Mouse (Mus musculus): ENCODE measurements at regions not wholly inside any gene's neighbourhood (a gene's known extent, or its start where the extent isn't known, plus 50 kb on each side); places are given as distances from the start of the nearest gene placed in this dataset.
"Not testable (repeated sequence)": the region's sequence is repeated elsewhere in the genome, so short reads cannot be mapped to it uniquely, and the experiment has no call there.

GRCm38 (mm10) chr1:14688041-14688440 lies 1405.1 kb downstream of the 4930444P10Rik start:
- DNase-seq; intact Hi-C loops (cut with DNase I): not testable (repeated sequence)

GRCm38 (mm10) chr1:14686172-14686571 lies 1407.0 kb downstream of the 4930444P10Rik start:
- intact Hi-C loops (cut with DNase I): no loop called here
- no peak for DNase-seq

GRCm38 (mm10) chr1:14680443-14680842 lies 1412.7 kb downstream of the 4930444P10Rik start:
- intact Hi-C loops (cut with DNase I): no loop called here
- no peak for DNase-seq

GRCm38 (mm10) chr1:14672393-14672999 lies 1420.6 kb downstream of the 4930444P10Rik start:
- intact Hi-C loops (cut with DNase I): no loop called here

GRCm38 (mm10) chr1:14662706-14663312 lies 1430.3 kb downstream of the 4930444P10Rik start:
- DNase-seq: no peak
- intact Hi-C loops (cut with DNase I): no loop called here

More at GRCm38 (mm10) chr1:14672393-14672999, 1420.6 kb downstream of the 4930444P10Rik start:
- DNase-seq: no peak

GRCm38 (mm10) chr1:14661854-14662253 lies 1431.3 kb downstream of the 4930444P10Rik start:
- peak; percentile 2 to 21 for DNase-seq
- intact Hi-C loops (cut with DNase I): no loop called here

- intact Hi-C loops (cut with DNase I): no loop called here
- no peak for DNase-seq
Measured at GRCm38 (mm10) chr1:14650346-14650745, 1442.8 kb downstream of the 4930444P10Rik start.

GRCm38 (mm10) chr1:14635642-14636263 lies 1457.4 kb downstream of the 4930444P10Rik start:
- DNase-seq: peak in 1 of 2 experiments; percentile 17

GRCm38 (mm10) chr1:14631994-14632393 lies 1461.1 kb downstream of the 4930444P10Rik start:
- DNase-seq: no peak
- intact Hi-C loops (cut with DNase I): no loop called here

More at GRCm38 (mm10) chr1:14635642-14636263, 1457.4 kb downstream of the 4930444P10Rik start:
- intact Hi-C loops (cut with DNase I): loop anchor here (2.0 kb wide), 1 partner anchor 847 kb away; no protein-coding TSS in a partner anchor

- DNase-seq: no peak
- intact Hi-C loops (cut with DNase I): no loop called here
Measured at GRCm38 (mm10) chr1:14627204-14627603, 1465.9 kb downstream of the 4930444P10Rik start.

GRCm38 (mm10) chr1:14626685-14627084 lies 1466.4 kb downstream of the 4930444P10Rik start:
- no peak for DNase-seq
- intact Hi-C loops (cut with DNase I): no loop called here

GRCm38 (mm10) chr1:14620922-14621430 lies 1472.1 kb downstream of the 4930444P10Rik start:
- intact Hi-C loops (cut with DNase I): no loop called here
- no peak for DNase-seq

GRCm38 (mm10) chr1:14613232-14613894 lies 1479.8 kb downstream of the 4930444P10Rik start:
- no peak for DNase-seq
- intact Hi-C loops (cut with DNase I): no loop called here

GRCm38 (mm10) chr1:14609054-14609453 lies 1484.1 kb downstream of the 4930444P10Rik start:
- DNase-seq: peak in 1 of 2 experiments; percentile 4
- intact Hi-C loops (cut with DNase I): no loop called here

- intact Hi-C loops (cut with DNase I): no loop called here
- DNase-seq: no peak
Measured at GRCm38 (mm10) chr1:14595961-14596360, 1497.2 kb downstream of the 4930444P10Rik start.

- intact Hi-C loops (cut with DNase I): no loop called here
- DNase-seq: peak; percentile 64 to 69
Measured at GRCm38 (mm10) chr1:14589905-14590304, 1503.2 kb downstream of the 4930444P10Rik start.

- no peak for DNase-seq
- intact Hi-C loops (cut with DNase I): no loop called here
Measured at GRCm38 (mm10) chr1:14579376-14579775, 1513.7 kb downstream of the 4930444P10Rik start.

GRCm38 (mm10) chr1:14576263-14576662 lies 1516.9 kb downstream of the 4930444P10Rik start:
- no peak for DNase-seq
- intact Hi-C loops (cut with DNase I): no loop called here

GRCm38 (mm10) chr1:14570562-14570981 lies 1522.6 kb downstream of the 4930444P10Rik start:
- intact Hi-C loops (cut with DNase I): loop anchor here (5.0 kb wide), 1 partner anchor 783 kb away; no protein-coding TSS in a partner anchor
- peak in 1 of 2 experiments; percentile 3 for DNase-seq

- intact Hi-C loops (cut with DNase I): loop anchor here (5.0 kb wide), 1 partner anchor 783 kb away; no protein-coding TSS in a partner anchor
- no peak for DNase-seq
Measured at GRCm38 (mm10) chr1:14570113-14570512, 1523.0 kb downstream of the 4930444P10Rik start.

GRCm38 (mm10) chr1:14567006-14567405 lies 1526.1 kb downstream of the 4930444P10Rik start:
- DNase-seq: no peak
- intact Hi-C loops (cut with DNase I): no loop called here
